Mouse (Mus musculus) spleen, adult 2 months (tissue): ENCODE data around the gene Nnat.

Experiments
- CTCF ChIP-seq: fragments of 200-500 bp; IDR thresholded peaks from 2 replicates; pipeline ENCODE4 v1.5.1; 2011; ENCODE audit warnings: mild to moderate bottlenecking, inconsistent platforms; ENCODE audit not compliant: insufficient read depth, insufficient read length, insufficient replicate concordance; ENCODE audit errors: extremely low read depth
- POLR2A ChIP-seq: fragments of 200-500 bp; IDR thresholded peaks from 2 replicates; pipeline ENCODE4 v1.6.1; 2011; ENCODE audit warnings: low read depth, low read length, inconsistent platforms

DNA sequence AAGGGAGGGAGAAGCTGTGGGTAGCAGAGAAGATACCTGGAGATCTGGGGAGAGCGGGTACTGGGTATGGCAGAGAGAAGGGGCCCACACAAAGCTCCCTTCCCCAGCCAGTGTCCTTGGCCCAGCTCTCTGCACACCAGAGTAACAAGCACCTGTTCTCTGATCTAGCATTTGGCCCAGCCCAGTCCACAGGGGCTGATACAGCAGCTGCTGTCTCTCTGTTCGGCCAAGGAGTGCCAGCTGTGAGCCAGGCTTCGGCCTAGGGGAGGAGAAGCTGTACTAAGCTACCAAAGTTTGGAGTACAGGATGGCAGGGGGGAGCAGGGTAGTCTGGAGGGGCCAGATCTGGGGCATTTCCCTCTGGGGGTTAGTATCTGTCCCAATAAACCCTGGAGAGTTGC lies 51.9 kb downstream of the Nnat start:
- TF ChIP-seq CTCF (no peak), POLR2A (no peak)
